Mouse (Mus musculus): ENCODE data around the gene Clec2h.

DNA sequence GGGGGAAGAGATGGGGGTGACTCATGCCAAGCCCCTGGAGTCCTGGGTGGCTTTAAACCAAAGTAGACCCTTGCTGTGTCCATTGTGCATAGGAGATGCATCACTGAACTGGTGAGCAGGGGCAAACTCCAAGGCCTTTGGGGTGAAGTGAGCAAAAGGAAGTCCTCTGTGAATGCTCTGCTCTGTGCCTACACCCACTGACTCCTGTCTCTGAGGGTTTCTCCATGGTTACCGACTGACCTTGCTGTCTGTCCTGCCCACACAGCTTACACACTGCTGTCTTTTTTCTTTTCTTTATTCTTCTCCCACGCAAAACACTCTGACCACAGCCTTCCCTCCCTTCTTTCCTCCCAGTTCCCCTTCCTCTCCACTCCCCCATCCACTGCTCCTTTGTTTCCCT is 39.5 kb upstream of the Clec2h start:
- TF ChIP-seq CTCF (IDR thresholded peaks at IDR 0.05; ENCODE audit: low read depth, low read length) (no peak), POLR2A (IDR thresholded peaks at IDR 0.05; ENCODE audit: borderline replicate concordance, low read depth, low read length) (no peak)
